Mouse (Mus musculus): ENCODE measurements around the gene Slk.
"Not testable (repeated sequence)": the region's sequence is repeated elsewhere in the genome, so short reads cannot be mapped to it uniquely, and the experiment has no call there.

The Slk gene

GRCm38 (mm10) chr19:47571981-47572380 lies 7.5 kb upstream of the Slk start:
- not testable (repeated sequence) for DNase-seq

- no peak for DNase-seq
These were observed 5.8 kb upstream of the Slk start for GRCm38 (mm10) chr19:47573718-47574117.

DNA sequence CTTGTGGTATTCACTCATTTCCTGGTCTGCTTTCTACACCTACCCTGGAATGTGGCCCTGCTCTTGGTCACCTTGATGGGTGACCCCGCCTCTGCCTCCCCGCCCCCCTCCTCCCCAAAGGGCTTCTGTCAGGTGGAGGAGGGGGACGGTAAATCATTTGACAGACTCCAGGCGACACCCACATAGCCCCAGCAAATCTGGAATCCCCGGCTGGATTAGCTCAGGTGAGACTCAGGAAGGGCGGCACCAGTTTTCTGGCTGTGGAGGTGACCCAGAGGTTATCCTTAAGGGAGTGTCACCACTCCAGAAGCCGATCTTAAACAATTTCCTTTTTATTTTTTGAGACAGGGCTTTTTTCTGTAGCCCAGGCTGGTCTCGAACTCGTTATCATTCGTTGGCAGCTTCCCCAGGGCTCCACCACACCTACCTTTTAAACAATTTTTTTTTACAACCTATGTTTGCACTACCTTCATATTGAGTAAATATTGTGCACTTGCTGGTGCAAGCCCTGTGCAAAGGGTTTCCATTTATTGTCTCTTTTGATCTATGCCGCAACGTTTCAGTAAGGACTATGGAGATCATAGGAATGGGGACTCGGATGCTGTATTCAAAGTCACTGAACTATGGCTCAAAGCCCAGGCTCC lies 775 bp upstream of the Slk start:
- no peak for DNase-seq

- peak; percentile 32 for DNase-seq
These were observed 532 bp downstream of the Slk start for GRCm38 (mm10) chr19:47579788-47580631.

GRCm38 (mm10) chr19:47585772-47586171 lies 6.3 kb downstream of the Slk start:
- DNase-seq = no peak

GRCm38 (mm10) chr19:47587009-47587408 lies 7.5 kb downstream of the Slk start:
- no peak for DNase-seq

- peak; percentile 23 for DNase-seq
These were observed 29.0 kb downstream of the Slk start for GRCm38 (mm10) chr19:47608513-47608912.

GRCm38 (mm10) chr19:47613442-47613841 lies 34.0 kb downstream of the Slk start:
- DNase-seq = no peak

DNA sequence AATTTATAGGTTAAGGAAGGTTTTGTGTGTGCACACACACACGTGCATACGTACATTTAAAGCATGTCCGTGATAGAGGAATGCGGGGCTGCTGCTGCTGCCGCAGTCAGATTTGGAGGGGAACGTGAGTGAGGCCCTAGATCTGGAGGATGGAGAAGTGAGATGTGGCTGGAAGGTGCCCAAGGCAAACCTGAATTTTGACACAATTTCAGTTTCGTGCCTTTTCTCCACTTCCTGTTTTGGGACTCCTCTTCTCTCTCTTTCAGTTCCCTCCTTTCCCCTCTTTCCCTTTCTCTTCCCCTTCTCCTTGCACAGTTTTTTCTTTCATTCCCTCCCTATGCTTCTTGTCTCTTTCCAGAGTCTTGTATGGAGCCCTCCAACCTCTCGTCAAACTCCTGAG lies 42.0 kb downstream of the Slk start:
- no peak for DNase-seq

- DNase-seq = no peak
These were observed 45.6 kb downstream of the Slk start for GRCm38 (mm10) chr19:47624940-47625711.

DNA sequence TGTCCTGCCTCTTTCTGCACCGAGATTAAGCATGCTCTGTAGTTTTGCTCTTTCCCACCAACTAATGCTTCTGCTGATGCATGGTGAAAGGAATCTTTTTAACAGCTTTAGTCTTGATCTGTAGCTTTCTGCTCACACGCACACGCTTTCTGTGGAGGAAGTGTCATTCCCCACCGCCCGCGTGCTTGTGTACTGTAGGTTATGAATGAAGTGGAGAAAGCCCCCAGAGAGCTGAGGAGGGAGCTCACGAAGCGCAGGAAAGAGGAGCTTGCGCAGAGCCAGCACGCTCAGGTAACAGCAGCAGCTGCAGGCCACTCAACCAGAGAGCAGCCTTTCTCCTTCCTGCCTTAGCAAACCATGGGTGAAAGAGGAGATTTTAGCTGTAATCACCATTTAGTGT lies 48.0 kb downstream of the Slk start:
- no peak for DNase-seq

GRCm38 (mm10) chr19:47629068-47629467 lies 49.6 kb downstream of the Slk start:
- DNase-seq = no peak

- no peak for DNase-seq
These were observed 50.9 kb downstream of the Slk start for GRCm38 (mm10) chr19:47630381-47630780.

GRCm38 (mm10) chr19:47631799-47632198 lies 52.3 kb downstream of the Slk start:
- DNase-seq = no peak

- no peak for DNase-seq
These were observed 55.9 kb downstream of the Slk start for GRCm38 (mm10) chr19:47635380-47635779.

GRCm38 (mm10) chr19:47643910-47644309 lies 64.4 kb downstream of the Slk start:
- no peak for DNase-seq

DNA sequence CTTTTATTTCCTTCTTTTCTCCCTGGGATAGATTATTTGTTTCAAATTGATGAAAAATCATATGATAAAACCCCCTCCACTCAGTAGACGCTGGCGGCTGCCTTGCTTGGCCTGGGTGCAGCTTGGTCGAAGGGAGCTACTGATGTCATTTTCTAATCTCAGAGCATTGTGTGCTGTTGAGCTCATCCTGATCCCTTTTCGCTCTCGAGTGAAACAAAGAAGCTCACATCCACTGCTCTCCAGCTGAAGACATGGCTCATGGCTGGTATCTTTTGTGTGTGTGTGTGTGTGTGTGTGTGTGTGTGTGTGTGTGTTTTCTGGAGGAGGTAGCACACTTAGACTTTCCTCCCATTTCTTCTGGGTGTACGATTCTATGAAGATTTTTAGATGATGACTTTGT lies 66.1 kb downstream of the Slk start:
- no peak for DNase-seq

DNA sequence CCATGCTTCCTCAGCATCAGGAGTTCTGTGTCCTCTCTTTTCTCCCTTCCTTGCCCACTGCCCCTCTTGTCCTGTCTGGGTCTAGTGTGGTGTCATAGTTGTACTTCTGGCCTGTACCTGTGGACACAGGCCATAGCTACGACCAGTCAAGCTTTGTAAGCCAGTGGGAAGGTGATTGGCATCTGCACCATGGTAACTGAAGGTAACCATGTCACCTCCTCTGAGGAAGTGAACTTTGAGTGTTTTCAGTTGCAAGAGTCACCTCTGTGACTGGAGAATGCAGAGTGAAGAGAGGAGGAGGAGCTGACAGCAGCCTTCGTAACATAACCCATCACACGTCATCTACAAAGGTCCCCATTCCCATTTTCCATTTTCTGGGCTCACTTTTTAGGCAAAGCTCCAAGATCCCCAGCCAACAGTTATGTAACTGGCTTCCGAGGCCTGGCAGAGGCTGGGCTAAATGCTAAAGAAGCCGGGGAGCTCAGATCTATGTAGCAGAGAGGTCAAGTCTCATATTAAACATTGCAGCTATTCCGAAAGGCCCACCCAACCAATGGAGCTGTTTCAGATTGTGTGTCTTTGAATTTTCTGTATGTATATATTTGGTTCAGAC lies 67.1 kb downstream of the Slk start:
- DNase-seq = no peak

- DNase-seq = no peak
These were observed 69.6 kb downstream of the Slk start for GRCm38 (mm10) chr19:47649071-47649470.

- DNase-seq = no peak
These were observed 71.1 kb downstream of the Slk start for GRCm38 (mm10) chr19:47650366-47651159.

- DNase-seq = no peak
These were observed 71.6 kb downstream of the Slk start for GRCm38 (mm10) chr19:47651160-47651480.

DNA sequence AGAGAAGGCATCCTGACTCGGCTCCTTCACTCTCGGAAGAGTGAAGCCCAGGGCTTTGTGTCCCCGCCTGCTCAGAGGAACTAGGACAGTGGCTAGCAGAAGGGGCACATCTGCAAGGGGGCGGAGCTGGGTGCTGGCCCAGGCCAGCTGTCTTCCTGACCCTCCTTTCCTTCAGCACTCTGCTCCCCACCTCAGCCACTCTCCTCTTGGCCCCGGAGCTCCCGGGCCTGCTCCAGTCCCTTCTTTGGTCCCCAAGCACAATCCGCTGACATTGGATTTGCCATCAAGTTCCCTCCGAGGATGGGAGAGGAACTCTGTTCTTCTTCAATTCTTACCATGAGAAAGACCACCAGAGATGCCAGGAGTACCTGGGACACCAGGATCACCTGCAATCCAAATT lies 72.8 kb downstream of the Slk start:
- DNase-seq = no peak

DNA sequence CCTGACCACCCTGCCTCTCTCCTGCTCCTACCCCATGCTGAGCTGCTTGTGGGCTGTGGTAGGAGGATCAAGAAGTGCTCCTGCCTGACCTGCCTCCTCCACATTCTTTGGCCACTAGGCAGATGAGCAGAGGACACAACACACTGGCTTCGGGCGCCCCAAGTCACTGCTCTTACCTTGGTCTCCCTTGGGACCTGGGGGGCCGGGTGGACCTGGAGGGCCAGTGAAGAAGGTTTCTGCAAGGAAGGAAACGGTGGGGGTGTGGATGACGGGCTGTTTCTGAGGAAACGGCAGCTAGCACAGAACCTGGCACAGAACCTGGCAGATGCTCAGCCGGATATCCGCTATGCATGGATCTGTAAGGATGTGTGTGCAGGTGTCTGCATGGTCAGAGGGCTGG lies 73.7 kb downstream of the Slk start:
- DNase-seq = no peak
